Mouse (Mus musculus): ENCODE results near the gene Crhr1. TPM values are rescaled to one million over a fixed set of nuclear protein-coding genes. Genes with fewer than 3 reads are reported as not detected.

The Crhr1 gene
- total and polyA plus RNA-seq, 3 experiments: not detected

- H3K27me3 ChIP-seq (ENCODE audit: control insufficient read depth in 1 of 2, insufficient read depth in 2 of 2, low read length in 2 of 2): peaks cover 0 to 6% of the 10 kb centered on the region in 2 experiments; a peak in 1 of 4 replicates
- no peak overlapping the region for H3K9ac ChIP-seq (ENCODE audit: control insufficient read depth, low read depth, low read length, poor library complexity, severe bottlenecking)
- TF ChIP-seq MAFK (IDR thresholded peaks at IDR 0.05; ENCODE audit: borderline replicate concordance, low read depth, low read length): no peak
- TF ChIP-seq POLR2AphosphoS2 (IDR thresholded peaks at IDR 0.05; ENCODE audit: low read length): no peak
- no peak for TF ChIP-seq GABPA (IDR thresholded peaks at IDR 0.05; ENCODE audit: low read depth, low read length)
- TF ChIP-seq MYB (IDR thresholded peaks at IDR 0.05; ENCODE audit: low read depth, low read length): no peak
- no peak for TF ChIP-seq MEF2A (IDR thresholded peaks at IDR 0.05; ENCODE audit: extremely low read depth, insufficient replicate concordance, low read depth, low read length, poor library complexity, severe bottlenecking)
- no peak for TF ChIP-seq HCFC1 (IDR thresholded peaks at IDR 0.05; ENCODE audit: low read depth, low read length)
- no peak for TF ChIP-seq SIN3A (IDR thresholded peaks at IDR 0.05; ENCODE audit: low read length)
- TF ChIP-seq ZMIZ1 (IDR thresholded peaks at IDR 0.05; ENCODE audit: low read depth, low read length): no peak
- TF ChIP-seq MAZ (IDR thresholded peaks at IDR 0.05; ENCODE audit: low read depth, low read length): no peak
- no peak for TF ChIP-seq TAL1 (IDR thresholded peaks at IDR 0.05; ENCODE audit: low read length)
- no peak for TF ChIP-seq MYC (IDR thresholded peaks at IDR 0.05; ENCODE audit: low read depth, low read length)
- TF ChIP-seq ZC3H11A (IDR thresholded peaks at IDR 0.05; ENCODE audit: low read depth, low read length): no peak
- TF ChIP-seq TCF12 (IDR thresholded peaks at IDR 0.05; ENCODE audit: low read depth, low read length): no peak
- TF ChIP-seq SMC3 (IDR thresholded peaks at IDR 0.05; ENCODE audit: low read depth, low read length): no peak
- TF ChIP-seq POLR2A (IDR thresholded peaks at IDR 0.05; ENCODE audit: control insufficient read depth in 1 of 2, insufficient read depth in 1 of 2, low read depth in 1 of 2, low read length in 2 of 2, poor library complexity in 1 of 2): no peak
- TF ChIP-seq BHLHE40 (IDR thresholded peaks at IDR 0.05; ENCODE audit: borderline replicate concordance, low read depth, low read length): no peak
- no peak for TF ChIP-seq E2F4 (IDR thresholded peaks at IDR 0.05; ENCODE audit: borderline replicate concordance, low read depth, low read length)
- TF ChIP-seq USF2 (IDR thresholded peaks at IDR 0.05; ENCODE audit: borderline replicate concordance in 1 of 2, insufficient read depth in 1 of 2, low read depth in 1 of 2, low read length in 2 of 2): no peak
- no peaks in the 10 kb centered on the region for H3K9me3 ChIP-seq (replicated peaks; ENCODE audit: insufficient read depth, low read length)
- no peak overlapping the region for H3K4me3 ChIP-seq (ENCODE audit: control insufficient read depth in 1 of 2, insufficient read depth in 1 of 2, low read depth in 2 of 2, low read length in 2 of 2)
- no peak for DNase-seq (ENCODE audit: low read depth, low spot score)
- no peak overlapping the region for H3K27ac ChIP-seq (ENCODE audit: control insufficient read depth, low read depth, low read length)
- no peaks in the 10 kb centered on the region for H3K36me3 ChIP-seq (ENCODE audit: control insufficient read depth in 1 of 2, insufficient read depth in 2 of 2, low read length in 2 of 2)
- H3K79me2 ChIP-seq (ENCODE audit: control insufficient read depth, insufficient read depth, low read length, poor library complexity): no peaks in the 10 kb centered on the region
- H3K4me1 ChIP-seq (ENCODE audit: control insufficient read depth in 1 of 2, insufficient read depth in 2 of 2, low read length in 2 of 2): no peaks in the 10 kb centered on the region
Measured at GRCm38 (mm10) chr11:104187766-104188165, 55.1 kb downstream of the Crhr1 start.

DNA sequence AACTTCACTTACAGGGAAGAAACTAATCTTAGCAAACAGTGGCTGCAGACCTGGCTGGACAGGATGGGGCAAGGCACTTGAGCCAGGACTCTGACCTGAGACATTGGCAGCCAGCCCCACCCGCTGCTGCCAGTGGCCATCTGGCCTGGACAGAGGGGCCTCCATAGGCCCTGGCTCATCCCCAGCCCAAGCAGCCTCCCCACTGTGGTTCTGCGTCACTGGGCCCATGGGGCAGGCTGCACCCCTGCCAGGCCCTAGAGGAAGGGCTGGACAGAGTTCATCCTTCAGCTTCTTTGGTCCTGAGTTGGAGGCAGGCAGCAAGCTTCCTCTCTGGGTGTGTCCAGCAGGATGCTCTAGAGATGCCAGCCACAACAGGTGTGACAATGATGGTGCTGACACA, 57.4 kb downstream of the Crhr1 start:
- Histone ChIP-seq H3K9me3 (replicated peaks; ENCODE audit: insufficient read depth, low read length) (no peaks in the 10 kb centered on the region), H3K36me3 (ENCODE audit: control insufficient read depth in 1 of 2, insufficient read depth in 2 of 2, low read length in 2 of 2) (no peaks in the 10 kb centered on the region), H3K27me3 (ENCODE audit: control insufficient read depth in 1 of 2, insufficient read depth in 2 of 2, low read length in 2 of 2) (peaks cover 0 to 6% of the 10 kb centered on the region in 2 experiments; a peak in 1 of 4 replicates), H3K4me3 (ENCODE audit: control insufficient read depth in 1 of 2, insufficient read depth in 1 of 2, low read depth in 2 of 2, low read length in 2 of 2) (no peak overlapping the region), H3K27ac (ENCODE audit: control insufficient read depth, low read depth, low read length) (no peak overlapping the region), H3K79me2 (ENCODE audit: control insufficient read depth, insufficient read depth, low read length, poor library complexity) (no peaks in the 10 kb centered on the region), H3K9ac (ENCODE audit: control insufficient read depth, low read depth, low read length, poor library complexity, severe bottlenecking) (no peak overlapping the region), H3K4me1 (ENCODE audit: control insufficient read depth in 1 of 2, insufficient read depth in 2 of 2, low read length in 2 of 2) (no peaks in the 10 kb centered on the region)
- no peak for TF ChIP-seq ELF1 (IDR thresholded peaks at IDR 0.05; ENCODE audit: low read depth, low read length)
- no peak for TF ChIP-seq BHLHE40 (IDR thresholded peaks at IDR 0.05; ENCODE audit: borderline replicate concordance, low read depth, low read length)
- no peak for TF ChIP-seq RCOR1 (IDR thresholded peaks at IDR 0.05; ENCODE audit: low read depth, low read length)
- no peak for TF ChIP-seq MAZ (IDR thresholded peaks at IDR 0.05; ENCODE audit: low read depth, low read length)
- TF ChIP-seq ZNF384 (IDR thresholded peaks at IDR 0.05; ENCODE audit: low read depth, low read length): no peak
- no peak for TF ChIP-seq POLR2AphosphoS5 (IDR thresholded peaks at IDR 0.05; ENCODE audit: borderline replicate concordance, low read depth, low read length)
- no peak for TF ChIP-seq EP300 (IDR thresholded peaks at IDR 0.05; ENCODE audit: low read depth in 1 of 2, low read length in 2 of 2)
- TF ChIP-seq MYC (IDR thresholded peaks at IDR 0.05; ENCODE audit: low read depth, low read length): no peak
- no peak for TF ChIP-seq SMC3 (IDR thresholded peaks at IDR 0.05; ENCODE audit: low read depth, low read length)
- no peak for TF ChIP-seq ZMIZ1 (IDR thresholded peaks at IDR 0.05; ENCODE audit: low read depth, low read length)
- TF ChIP-seq POLR2AphosphoS2 (IDR thresholded peaks at IDR 0.05; ENCODE audit: low read length): no peak
- TF ChIP-seq MAFK (IDR thresholded peaks at IDR 0.05; ENCODE audit: borderline replicate concordance, low read depth, low read length): no peak
- no peak for TF ChIP-seq ZKSCAN1 (IDR thresholded peaks at IDR 0.05; ENCODE audit: low read depth, low read length)
- no peak for TF ChIP-seq CHD2 (IDR thresholded peaks at IDR 0.05; ENCODE audit: low read length)
- TF ChIP-seq MAX (IDR thresholded peaks at IDR 0.05; ENCODE audit: low read length): no peak
- no peak for TF ChIP-seq USF1 (IDR thresholded peaks at IDR 0.05; ENCODE audit: low read depth, low read length)
- TF ChIP-seq MEF2A (IDR thresholded peaks at IDR 0.05; ENCODE audit: extremely low read depth, insufficient replicate concordance, low read depth, low read length, poor library complexity, severe bottlenecking): no peak
- no peak for TF ChIP-seq MYB (IDR thresholded peaks at IDR 0.05; ENCODE audit: low read depth, low read length)
- TF ChIP-seq MXI1 (IDR thresholded peaks at IDR 0.05; ENCODE audit: low read depth, low read length): no peak
- no peak for TF ChIP-seq JUND (IDR thresholded peaks at IDR 0.05; ENCODE audit: low read depth, low read length)
- no peak for DNase-seq (ENCODE audit: low read depth, low spot score)

All from MEL (cell line).